Mouse (Mus musculus) thymus, postnatal 4 days (tissue): ENCODE data around the gene Fn1.

Experiments used
- DNase-seq: peaks from one replicate; pipeline ENCODE4 v3.0.0; 2021

Gene Fn1

GRCm38 (mm10) chr1:71652551-71653399 is at the start of gene Fn1:
Gene Fn1 (minus strand): TSS chr1:71653200.
- DNase-seq = peak; percentile 79

GRCm38 (mm10) chr1:71696093-71696492 is 43.1 kb upstream of the Fn1 start:
- no peak for DNase-seq

GRCm38 (mm10) chr1:71691472-71692277 is 38.7 kb upstream of the Fn1 start:
- no peak for DNase-seq

GRCm38 (mm10) chr1:71688926-71689303 is 35.9 kb upstream of the Fn1 start:
- no peak for DNase-seq

GRCm38 (mm10) chr1:71688272-71688925 is 35.4 kb upstream of the Fn1 start:
- DNase-seq = no peak

GRCm38 (mm10) chr1:71686791-71687190 is 33.8 kb upstream of the Fn1 start:
- DNase-seq = no peak

- no peak for DNase-seq
Observed at GRCm38 (mm10) chr1:71683736-71684135, 30.7 kb upstream of the Fn1 start.

- no peak for DNase-seq
Observed at GRCm38 (mm10) chr1:71682194-71682715, 29.3 kb upstream of the Fn1 start.

- no peak for DNase-seq
Observed at GRCm38 (mm10) chr1:71681306-71681705, 28.3 kb upstream of the Fn1 start.

GRCm38 (mm10) chr1:71680046-71680672 is 27.2 kb upstream of the Fn1 start:
- DNase-seq = no peak

GRCm38 (mm10) chr1:71675420-71675819 is 22.4 kb upstream of the Fn1 start:
- DNase-seq = no peak

GRCm38 (mm10) chr1:71674274-71674673 is 21.3 kb upstream of the Fn1 start:
- DNase-seq = no peak

GRCm38 (mm10) chr1:71673398-71673910 is 20.5 kb upstream of the Fn1 start:
- no peak for DNase-seq

GRCm38 (mm10) chr1:71672346-71672745 is 19.3 kb upstream of the Fn1 start:
- no peak for DNase-seq

GRCm38 (mm10) chr1:71663242-71663641 is 10.2 kb upstream of the Fn1 start:
- no peak for DNase-seq

GRCm38 (mm10) chr1:71658632-71659031 is 5.6 kb upstream of the Fn1 start:
- DNase-seq = no peak

GRCm38 (mm10) chr1:71656309-71656708 is 3.3 kb upstream of the Fn1 start:
- no peak for DNase-seq

GRCm38 (mm10) chr1:71654221-71654620 is 1.2 kb upstream of the Fn1 start:
- no peak for DNase-seq

GRCm38 (mm10) chr1:71653400-71654159 is 580 bp upstream of the Fn1 start:
- peak; percentile 7 for DNase-seq

- DNase-seq = no peak
Observed at GRCm38 (mm10) chr1:71651828-71652227, 1.2 kb downstream of the Fn1 start.

- DNase-seq = no peak
Observed at GRCm38 (mm10) chr1:71651315-71651714, 1.7 kb downstream of the Fn1 start.

GRCm38 (mm10) chr1:71650741-71651140 is 2.3 kb downstream of the Fn1 start:
- no peak for DNase-seq
